Mouse (Mus musculus) E14TG2a.4 (cell line): ENCODE results near the gene Nprl2.

Experiments
- H3K27me3 ChIP-seq: 2 replicates; pipeline ENCODE4 v1.6.1; 2014; ENCODE audit warnings: low read length, control low read depth; ENCODE audit not compliant: insufficient read depth
- H3K36me3 ChIP-seq: 2 replicates; pipeline ENCODE4 v1.6.1; 2014; ENCODE audit warnings: low read length, control low read depth; ENCODE audit not compliant: insufficient read depth
- H3K4me1 ChIP-seq: replicated peaks from 2 replicates; pipeline ENCODE4 v1.6.1; 2014; ENCODE audit warnings: low read depth, low read length, control low read depth
- H3K4me3 ChIP-seq: replicated peaks from 2 replicates; pipeline ENCODE4 v1.5.1; 2014; ENCODE audit warnings: mild to moderate bottlenecking, low read length
- H3K9me3 ChIP-seq: 2 replicates; pipeline ENCODE4 v1.6.1; 2014; ENCODE audit warnings: low read length, control low read depth
- CTCF ChIP-seq: conservative IDR thresholded peaks from 2 replicates; pipeline ENCODE4 v1.5.1; 2014; ENCODE audit warnings: low read length
- NANOG ChIP-seq: IDR thresholded peaks from 2 replicates; pipeline ENCODE4 v1.6.1; 2014; ENCODE audit warnings: borderline replicate concordance, low read length, mixed read lengths
- POU5F1 ChIP-seq: IDR thresholded peaks from 2 replicates; pipeline ENCODE4 v1.6.1; 2014; ENCODE audit warnings: low read length, borderline replicate concordance

Gene Nprl2

DNA sequence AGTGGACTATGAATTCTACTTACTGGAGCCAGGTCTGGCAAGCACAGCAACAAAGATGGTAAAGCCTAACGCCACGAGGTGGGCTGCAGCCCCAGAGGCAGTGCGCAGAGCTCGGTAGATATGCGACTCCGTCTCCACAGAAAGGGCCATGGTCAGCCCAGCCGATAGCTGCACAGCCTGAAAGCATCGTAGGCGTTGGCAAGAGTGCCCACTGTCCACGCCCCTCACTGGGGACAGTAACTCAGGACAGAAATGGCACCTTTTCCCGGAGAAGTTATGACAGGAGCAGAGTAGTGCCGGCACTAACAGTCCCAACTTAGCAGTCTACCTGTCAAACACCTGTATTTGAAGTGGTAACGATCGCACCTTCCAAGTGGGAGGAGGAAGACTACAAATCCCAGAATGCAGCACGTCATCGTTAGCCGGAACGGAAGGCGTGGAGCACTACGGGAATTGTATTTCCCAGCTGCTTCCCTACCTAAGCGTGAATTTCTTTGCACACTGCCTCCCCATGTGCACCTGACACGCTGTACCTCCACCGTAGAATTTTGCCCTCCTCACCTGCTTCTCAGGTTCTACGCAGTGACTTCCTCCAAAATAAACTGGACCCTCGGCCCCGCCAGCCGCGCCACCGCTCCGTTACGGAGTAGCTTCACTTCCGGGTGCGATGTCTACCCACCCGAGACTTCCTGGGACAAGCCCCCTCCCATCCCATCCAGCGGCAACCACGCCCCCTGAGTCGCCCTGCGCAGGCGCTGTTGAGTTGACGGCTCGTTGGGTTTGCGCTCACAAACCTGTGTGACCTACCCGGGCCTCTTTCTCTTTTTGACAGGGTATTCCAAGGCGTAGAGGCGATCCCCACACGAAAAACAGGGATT, at the start of gene Nprl2, which contains the start of gene Cyb561d2:
Gene Nprl2, plus strand, starts transcription at position 753 of the 878 bp plus-strand sequence.
Gene Cyb561d2, minus strand, starts transcription at position 720 of the 878 bp plus-strand sequence.
- peak within 1 kb of the TSS; percentile 88 for H3K4me3 ChIP-seq
- no peaks in the 10 kb centered on the region for H3K9me3 ChIP-seq
- peaks cover 58% of the 10 kb centered on the region for H3K36me3 ChIP-seq
- peaks cover 71% of the 10 kb centered on the region for H3K4me1 ChIP-seq
- TF ChIP-seq POU5F1: no peak
- no peak for TF ChIP-seq CTCF
- no peak for TF ChIP-seq NANOG
- H3K27me3 ChIP-seq: no peaks in the 10 kb centered on the region

DNA sequence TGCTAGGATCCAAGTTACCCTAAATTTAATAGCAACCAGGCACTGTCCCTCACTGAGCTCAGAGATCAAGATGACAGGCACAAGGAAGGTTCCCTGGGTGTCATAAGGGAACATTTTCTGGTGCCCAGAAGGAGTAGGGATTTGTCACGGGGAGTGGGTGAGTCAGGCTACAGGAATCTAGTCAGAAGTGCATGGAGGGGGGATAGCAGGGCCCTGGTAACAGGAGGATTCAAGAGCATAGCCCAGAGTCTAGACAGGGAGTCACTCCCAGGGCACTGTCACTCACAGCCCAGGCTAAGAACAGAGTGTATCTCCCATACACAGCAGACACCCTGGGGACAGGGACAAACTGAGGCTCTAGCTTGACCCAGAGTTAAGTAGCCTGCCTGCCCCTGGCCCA, 48.5 kb upstream of the Nprl2 start:
- TF ChIP-seq POU5F1 (no peak), NANOG (no peak), CTCF (no peak)
- Histone ChIP-seq H3K27me3 (peaks cover 23% of the 10 kb centered on the region), H3K9me3 (peaks cover 5% of the 10 kb centered on the region; the same call in 1 of the 2 replicates), H3K4me1 (peaks cover 4% of the 10 kb centered on the region; the same call in 1 of the 2 replicates), H3K36me3 (no peaks in the 10 kb centered on the region), H3K4me3 (no peak overlapping the region)

DNA sequence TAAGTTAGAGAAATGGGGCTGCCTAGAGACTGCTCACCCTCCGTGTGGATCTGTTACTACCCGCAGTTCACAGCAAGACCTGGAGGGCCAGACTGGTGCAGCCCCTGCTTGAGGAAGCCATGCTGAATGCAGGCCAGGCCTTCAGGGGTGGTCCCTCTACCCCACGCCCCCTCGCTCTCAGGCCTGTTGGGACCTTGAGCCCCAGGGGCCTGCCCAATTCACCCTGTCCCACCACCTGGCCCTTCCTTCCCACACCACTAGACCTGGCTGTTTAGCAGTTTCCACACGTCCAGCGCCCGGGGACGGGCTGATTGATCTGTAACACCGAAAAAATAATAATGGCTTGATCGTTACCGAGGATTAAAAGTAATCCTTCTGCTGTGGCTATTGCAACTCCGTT, 47.8 kb upstream of the Nprl2 start:
- TF ChIP-seq POU5F1: no peak
- no peak for TF ChIP-seq CTCF
- TF ChIP-seq NANOG: no peak
- H3K4me3 ChIP-seq: no peak overlapping the region
- H3K9me3 ChIP-seq: peaks cover 5% of the 10 kb centered on the region; the same call in 1 of the 2 replicates
- H3K36me3 ChIP-seq: no peaks in the 10 kb centered on the region
- H3K4me1 ChIP-seq: peaks cover 4% of the 10 kb centered on the region; the same call in 1 of the 2 replicates
- H3K27me3 ChIP-seq: peaks cover 24% of the 10 kb centered on the region

DNA sequence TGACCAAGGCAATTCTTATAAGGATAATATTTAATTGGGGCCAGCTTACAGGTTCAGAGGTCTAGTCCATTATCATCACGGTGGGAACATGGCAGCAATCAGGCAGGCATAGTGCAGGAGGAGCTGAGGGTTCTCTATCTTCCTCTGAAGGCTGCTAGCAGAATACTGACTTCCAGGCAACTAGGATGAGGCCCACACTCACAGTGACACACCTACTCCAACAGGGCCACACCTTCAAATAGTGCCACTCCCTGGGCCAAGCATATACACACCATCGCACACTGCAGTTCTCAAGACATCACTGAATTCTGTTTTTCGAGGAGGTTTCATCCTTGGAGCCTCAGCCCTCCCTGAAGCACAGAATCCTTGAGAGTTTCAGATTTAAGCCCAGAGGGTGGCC, 45.7 kb upstream of the Nprl2 start:
- Histone ChIP-seq H3K9me3 (peaks cover 5% of the 10 kb centered on the region; the same call in 1 of the 2 replicates), H3K4me3 (no peak overlapping the region), H3K36me3 (no peaks in the 10 kb centered on the region), H3K27me3 (peaks cover 24% of the 10 kb centered on the region), H3K4me1 (peaks cover 4% of the 10 kb centered on the region; the same call in 1 of the 2 replicates)
- no peak for TF ChIP-seq POU5F1
- TF ChIP-seq CTCF: no peak
- TF ChIP-seq NANOG: no peak

DNA sequence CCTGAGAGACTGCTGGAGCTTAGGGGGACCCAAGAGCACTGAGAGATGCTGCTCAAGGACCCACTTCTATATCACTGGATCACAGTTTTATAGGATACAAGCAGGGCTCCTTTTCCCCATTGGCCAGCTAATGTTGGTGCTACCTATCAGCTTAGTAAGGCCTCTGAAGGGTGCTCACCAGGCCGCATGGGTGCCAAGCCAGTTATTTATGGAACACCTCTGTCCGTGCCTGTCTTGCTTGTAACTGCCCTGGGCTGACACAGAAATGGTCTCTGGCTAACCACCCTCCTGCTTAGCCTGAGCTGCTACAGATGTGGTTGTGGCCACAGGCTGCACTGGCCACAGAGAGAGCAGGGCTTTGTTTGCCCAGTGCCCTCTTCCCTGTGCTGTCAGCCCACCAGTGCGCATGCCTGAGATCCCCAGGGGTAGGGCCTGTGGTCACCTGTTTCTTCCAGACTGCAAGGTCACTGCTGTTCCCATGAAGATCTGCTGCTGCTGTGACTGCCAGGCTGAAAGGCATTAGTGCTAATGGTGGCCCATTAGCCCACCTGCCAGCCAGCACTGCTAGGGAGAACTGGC, 41.2 kb upstream of the Nprl2 start:
- Histone ChIP-seq H3K4me3 (no peak overlapping the region), H3K27me3 (peaks cover 6% of the 10 kb centered on the region; the same call in 1 of the 2 replicates), H3K4me1 (peaks cover 20% of the 10 kb centered on the region), H3K36me3 (no peaks in the 10 kb centered on the region), H3K9me3 (peaks cover 5% of the 10 kb centered on the region; the same call in 1 of the 2 replicates)
- no peak for TF ChIP-seq NANOG
- no peak for TF ChIP-seq CTCF
- TF ChIP-seq POU5F1: no peak

DNA sequence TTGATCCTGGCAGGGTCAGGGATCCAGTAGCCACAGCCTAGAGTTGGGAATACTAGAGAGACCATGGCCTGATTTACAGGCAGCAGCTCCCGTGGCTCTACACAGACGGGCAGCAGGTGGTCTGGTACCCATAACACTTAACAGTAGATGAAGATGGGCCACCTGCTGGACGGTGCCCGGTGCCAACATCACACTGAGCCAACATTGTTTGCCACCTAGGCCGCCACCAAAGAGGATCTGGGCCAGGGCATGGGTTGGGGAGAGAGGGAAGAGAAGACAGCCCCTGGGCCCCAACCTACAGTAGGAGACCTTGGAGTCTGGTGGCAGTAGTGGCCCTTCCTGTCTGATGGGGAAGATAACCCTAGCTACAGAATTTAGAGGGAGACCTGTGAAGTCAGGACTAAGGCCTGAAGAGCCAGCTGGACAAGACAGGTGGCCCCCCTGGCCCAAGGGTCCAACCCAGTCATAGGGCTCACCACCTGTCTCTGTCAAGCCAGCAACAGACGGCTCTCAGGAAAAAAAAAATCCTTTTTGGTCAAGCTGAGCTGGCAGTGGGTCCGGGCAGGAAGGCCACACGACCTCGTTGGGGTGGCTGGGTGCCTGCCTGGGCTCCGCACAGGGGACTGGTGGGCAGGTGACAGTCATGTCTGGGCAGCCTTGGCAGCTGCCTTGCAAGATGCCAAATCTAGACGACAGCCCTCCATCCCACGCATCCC, 39.7 kb upstream of the Nprl2 start:
- Histone ChIP-seq H3K27me3 (peaks cover 6% of the 10 kb centered on the region; the same call in 1 of the 2 replicates), H3K4me3 (no peak overlapping the region), H3K9me3 (peaks cover 5% of the 10 kb centered on the region; the same call in 1 of the 2 replicates), H3K4me1 (peaks cover 26% of the 10 kb centered on the region), H3K36me3 (no peaks in the 10 kb centered on the region)
- no peak for TF ChIP-seq POU5F1
- TF ChIP-seq NANOG: no peak
- TF ChIP-seq CTCF: no peak

DNA sequence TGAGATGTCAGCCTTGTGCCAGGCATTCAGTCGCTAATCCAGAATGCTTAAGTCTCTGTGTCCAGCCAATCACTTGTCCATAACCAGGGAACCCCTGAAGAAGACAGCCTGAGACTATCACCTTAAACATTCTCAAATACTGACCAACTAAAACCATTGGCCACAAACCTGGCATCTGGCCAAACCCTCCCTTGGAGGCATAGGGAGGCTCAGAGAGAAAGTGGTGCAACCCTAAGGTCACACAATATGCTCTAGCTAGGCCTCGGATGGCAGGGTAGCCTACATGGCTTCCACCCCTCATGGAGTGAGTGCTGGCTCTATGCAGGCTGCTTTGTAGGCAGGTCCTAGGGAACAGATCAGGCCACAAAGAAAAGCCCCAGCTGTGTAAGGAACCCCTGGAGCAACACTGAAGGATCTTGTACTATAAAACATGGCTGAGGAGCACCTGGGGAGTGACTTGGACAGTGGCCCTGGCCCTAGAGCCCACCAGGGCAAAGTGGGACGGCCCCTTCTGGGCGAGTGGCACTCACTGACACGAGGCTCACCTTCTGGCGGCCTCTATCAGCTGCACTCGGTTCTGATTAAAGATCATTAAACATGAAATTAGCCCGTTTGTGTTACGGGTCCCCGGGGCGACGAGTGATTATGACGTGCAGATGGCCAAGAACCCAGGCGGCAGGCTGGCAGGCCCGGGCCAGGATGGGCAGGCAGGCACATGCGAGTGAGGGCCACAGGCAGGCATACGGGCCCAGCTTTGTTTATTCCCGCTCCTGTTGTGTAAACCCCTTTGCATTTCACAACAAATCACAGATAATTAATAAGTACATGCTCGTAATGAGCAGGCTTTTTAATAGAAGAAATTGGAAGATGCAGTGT, 37.1 kb upstream of the Nprl2 start:
- Histone ChIP-seq H3K4me1 (peaks cover 43% of the 10 kb centered on the region), H3K27me3 (no peaks in the 10 kb centered on the region; the same call in 1 of the 2 replicates), H3K9me3 (no peaks in the 10 kb centered on the region), H3K4me3 (peak overlapping the region; percentile 70), H3K36me3 (no peaks in the 10 kb centered on the region)
- TF ChIP-seq POU5F1: no peak
- no peak for TF ChIP-seq NANOG
- TF ChIP-seq CTCF: no peak
